Mouse (Mus musculus): ENCODE measurements around the gene Depdc1b.

DNA sequence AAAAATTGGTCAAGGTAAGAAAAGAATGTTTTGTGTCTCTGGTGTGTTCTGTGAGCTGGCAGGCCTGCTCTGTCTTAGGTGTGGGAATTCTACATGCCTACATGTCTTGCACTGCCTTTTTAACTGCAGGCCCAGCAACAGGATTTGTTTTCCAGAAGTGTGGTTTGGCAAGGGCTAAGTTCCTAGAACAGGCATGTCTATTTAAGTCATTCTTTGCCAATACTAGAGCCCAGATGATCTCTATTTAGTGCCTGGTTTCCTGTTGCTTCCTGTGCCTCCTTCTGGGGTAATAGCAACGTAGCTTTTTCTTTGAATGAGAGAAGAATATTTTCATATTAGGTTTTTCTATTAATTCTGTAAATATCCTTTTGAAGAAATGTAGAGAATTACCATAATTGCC, 39.6 kb upstream of the Depdc1b start:
- TF ChIP-seq CTCF (IDR thresholded peaks at IDR 0.05; ENCODE audit: extremely low read depth, insufficient read depth, low read length) (no peak), POLR2A (IDR thresholded peaks at IDR 0.05; ENCODE audit: extremely low read depth, insufficient read depth, low read length) (no peak)
